Mouse (Mus musculus) liver, embryonic 13.5 days (tissue): ENCODE measurements around the gene Unk. TPM values are rescaled to one million over a fixed set of nuclear protein-coding genes. Genes with fewer than 3 reads are reported as not detected.

Experiments used
- ATAC-seq: fragments of 200-750 bp; cut with Nextera tagmentation; 2 replicates; pipeline ENCODE4 v1.8.0; 2017; ENCODE audit warnings: low read depth, mild to moderate bottlenecking, moderate number of reproducible peaks, moderate library complexity
- DNase-seq: peaks from one replicate; pipeline ENCODE4 v3.0.0; 2022
- H3K27ac ChIP-seq: fragments of 300-500 bp; sonication (generic); 2 replicates; pipeline ENCODE4 v1.5.1; 2015; ENCODE audit warnings: moderate library complexity, mild to moderate bottlenecking, inconsistent platforms
- H3K27me3 ChIP-seq: fragments of 300-500 bp; sonication (generic); 2 replicates; pipeline ENCODE4 v1.6.1; 2015; ENCODE audit warnings: mild to moderate bottlenecking, inconsistent platforms
- H3K36me3 ChIP-seq: fragments of 300-500 bp; sonication (generic); 2 replicates; pipeline ENCODE4 v1.6.1; 2015; ENCODE audit warnings: mild to moderate bottlenecking, inconsistent platforms
- H3K4me1 ChIP-seq: fragments of 300-500 bp; sonication (generic); replicated peaks from 2 replicates; pipeline ENCODE4 v1.6.1; 2015; ENCODE audit warnings: inconsistent platforms
- H3K4me2 ChIP-seq: fragments of 300-500 bp; sonication (generic); 2 replicates; pipeline ENCODE4 v1.6.1; 2015; ENCODE audit warnings: inconsistent platforms, mild to moderate bottlenecking, moderate library complexity
- H3K4me3 ChIP-seq: fragments of 300-500 bp; sonication (generic); replicated peaks from 2 replicates; pipeline ENCODE4 v1.5.1; 2015; ENCODE audit warnings: mild to moderate bottlenecking, inconsistent platforms
- H3K9ac ChIP-seq: fragments of 300-500 bp; sonication (generic); 2 replicates; pipeline ENCODE4 v1.6.1; 2015; ENCODE audit warnings: mild to moderate bottlenecking, inconsistent platforms
- H3K9me3 ChIP-seq: fragments of 300-500 bp; sonication (generic); replicated peaks from 2 replicates; pipeline ENCODE4 v1.6.1; 2016; ENCODE audit warnings: inconsistent platforms
- WGBS: fragments of 180-500 bp; shearing (Covaris S2); methylation state at CpG from one replicate; pipeline ENCODE4 v1.1.7; 2015; ENCODE audit not compliant: insufficient replicate concordance; 5-methylcytosine and 5-hydroxymethylcytosine counted together
- polyA plus RNA-seq: library from polyadenylated mRNA; unstranded; fragments of >200 nt; fragmentation: Nextera tagmentation; extraction: Ambion mirVana; gene quantifications from 2 replicates; pipeline ENCODE4 v1.2.1, GENCODE M21; 2015

Gene Unk
- polyA plus RNA-seq, 1 experiment from 2014 or later, result 9.8 TPM

DNA sequence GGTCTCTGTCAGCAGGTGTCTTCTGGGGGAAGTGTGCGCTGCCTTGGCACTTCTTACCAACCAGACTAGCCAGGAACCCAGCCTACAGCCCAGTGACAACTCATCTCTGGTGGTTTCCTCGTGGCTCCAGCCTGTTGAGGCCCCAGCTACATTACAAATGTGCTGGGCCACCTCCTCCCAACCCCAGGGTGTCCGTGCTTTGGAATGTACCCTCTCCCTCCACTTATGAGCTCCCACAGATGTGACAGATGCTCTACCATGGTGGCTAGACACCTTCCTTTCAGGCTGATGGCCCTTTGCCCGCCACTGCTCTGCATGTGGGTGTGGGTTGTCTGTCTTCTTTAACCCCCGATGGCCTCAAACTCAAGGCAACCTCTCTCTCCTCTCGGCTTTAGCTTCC is 28.4 kb upstream of the Unk start:
- no peak overlapping the region for H3K4me3 ChIP-seq
- H3K4me2 ChIP-seq, result no peak overlapping the region
- WGBS, result 56% methylated on average over 6 of the region's 6 CpGs
- H3K9ac ChIP-seq, result no peak overlapping the region
- no peak for ATAC-seq
- H3K36me3 ChIP-seq, result peaks cover under 1% of the 10 kb centered on the region; the same call in 1 of the 2 replicates
- peaks cover 39% of the 10 kb centered on the region for H3K4me1 ChIP-seq
- H3K27ac ChIP-seq, result no peak overlapping the region
- no peak for DNase-seq
- no peaks in the 10 kb centered on the region for H3K9me3 ChIP-seq
- H3K27me3 ChIP-seq, result peaks cover 18% of the 10 kb centered on the region

DNA sequence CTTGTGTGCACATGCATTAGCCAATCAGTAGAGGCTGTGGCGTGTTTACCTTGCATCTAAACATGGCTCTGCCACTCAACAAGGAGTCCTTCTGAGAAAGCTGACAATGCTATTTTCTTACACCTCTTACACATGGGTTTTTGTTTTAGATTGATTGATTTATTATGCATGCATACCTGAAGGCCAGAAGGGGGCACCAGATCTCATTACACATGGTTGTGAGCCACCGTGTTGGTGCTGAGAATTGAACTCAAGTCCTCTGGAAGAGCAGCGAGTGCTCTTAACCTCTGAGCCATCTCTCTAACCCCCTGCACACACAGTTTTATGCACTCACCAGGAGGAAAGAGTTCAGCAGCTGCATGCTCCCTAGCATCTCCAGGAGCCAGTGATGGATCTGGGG is 27.2 kb upstream of the Unk start:
- 75% methylated on average over 3 of the region's 3 CpGs for WGBS

DNA sequence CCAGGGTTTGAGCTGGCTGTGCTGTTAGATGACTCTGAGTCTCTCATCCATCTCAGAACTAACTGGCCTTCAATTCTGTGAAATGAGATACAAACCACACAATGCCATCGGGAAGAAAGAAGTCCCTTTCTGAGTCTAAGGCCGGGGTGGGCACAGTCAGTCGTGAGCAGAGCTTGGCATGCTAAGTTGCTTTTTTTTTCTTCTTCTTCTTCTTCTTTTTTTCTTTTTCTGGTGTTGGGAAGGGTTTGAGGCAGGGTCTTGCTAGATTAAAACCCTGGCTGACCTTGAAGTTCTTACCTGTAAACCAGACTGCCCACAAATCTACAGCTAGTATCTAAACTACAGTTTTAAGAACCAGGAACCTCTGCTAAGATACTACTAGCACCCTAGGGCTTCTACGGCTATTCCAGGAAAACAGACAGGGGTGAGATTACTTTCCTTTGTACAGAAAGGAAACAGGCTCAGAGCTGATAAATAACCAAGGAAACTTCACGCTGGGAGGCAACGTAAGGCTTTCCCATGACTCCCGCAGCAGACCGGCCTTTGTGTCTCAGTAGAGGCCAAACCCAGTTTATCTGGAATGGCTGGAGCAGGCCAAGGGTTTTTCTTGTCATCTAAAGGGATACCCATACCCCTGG is 25.8 kb upstream of the Unk start:
- DNase-seq, result no peak
- 8% methylated on average over 8 of the region's 8 CpGs for WGBS
- Histone ChIP-seq H3K27me3 (peaks cover 12% of the 10 kb centered on the region), H3K4me3 (peak overlapping the region; percentile 50), H3K36me3 (peaks cover 26% of the 10 kb centered on the region), H3K9ac (peak overlapping the region; percentile 74), H3K4me1 (peaks cover 37% of the 10 kb centered on the region), H3K9me3 (no peaks in the 10 kb centered on the region), H3K27ac (peak overlapping the region; percentile 87), H3K4me2 (peak overlapping the region; percentile 76)
- ATAC-seq, result peak; percentile 2

More for the DNA sequence above, 27.2 kb upstream of the Unk start:
- Histone ChIP-seq H3K36me3 (peaks cover 12% of the 10 kb centered on the region), H3K4me2 (no peak overlapping the region), H3K4me3 (no peak overlapping the region), H3K9ac (no peak overlapping the region), H3K27me3 (peaks cover 14% of the 10 kb centered on the region), H3K4me1 (peaks cover 42% of the 10 kb centered on the region), H3K9me3 (no peaks in the 10 kb centered on the region), H3K27ac (no peak overlapping the region)
- DNase-seq (no peak), ATAC-seq (no peak)

DNA sequence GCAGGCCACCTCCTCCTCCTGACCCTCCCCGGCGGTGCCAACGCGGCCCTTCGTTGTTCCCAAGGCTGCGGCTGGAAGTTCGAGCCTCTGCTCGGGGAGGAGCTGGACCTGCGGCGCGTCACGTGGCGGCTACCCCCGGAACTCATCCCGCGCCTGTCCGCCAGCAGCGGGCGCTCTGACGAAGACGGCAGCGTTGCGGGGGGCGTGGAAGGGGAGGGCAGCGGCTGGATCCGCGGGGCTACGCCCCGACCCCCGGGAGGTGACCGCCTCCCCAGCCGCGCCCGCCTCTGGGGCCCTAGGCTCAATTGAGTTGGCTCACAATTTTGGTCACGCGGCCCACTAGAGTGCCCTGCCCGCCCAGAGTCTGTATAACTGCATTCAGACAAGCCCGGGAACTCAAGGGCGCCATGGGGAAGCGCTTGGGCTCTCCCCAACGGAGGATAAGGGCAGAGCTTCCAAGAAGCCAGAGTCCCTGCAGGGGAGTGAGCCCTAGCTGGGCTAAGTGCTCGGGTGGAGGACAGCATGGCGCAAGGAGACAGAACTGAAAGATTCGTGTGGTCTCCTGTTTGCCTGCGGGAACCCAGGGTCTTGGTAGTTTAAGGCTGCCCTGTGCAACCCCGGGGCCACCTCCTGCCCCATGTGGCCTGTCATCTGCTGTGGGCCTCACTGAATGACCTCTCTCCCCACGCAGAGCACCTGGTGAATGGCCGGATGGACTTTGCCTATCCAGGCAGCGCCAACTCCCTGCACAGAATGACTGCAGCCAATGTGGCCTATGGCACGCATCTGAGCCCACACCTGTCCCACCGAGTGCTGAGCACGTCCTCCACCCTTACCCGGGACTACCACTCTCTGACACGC is 25.1 kb upstream of the Unk start:
- Histone ChIP-seq H3K4me3 (peak overlapping the region; percentile 50), H3K36me3 (peaks cover 34% of the 10 kb centered on the region), H3K4me1 (peaks cover 32% of the 10 kb centered on the region), H3K9ac (peak overlapping the region; percentile 74), H3K27ac (peak overlapping the region; percentile 87), H3K27me3 (peaks cover 7% of the 10 kb centered on the region), H3K9me3 (no peaks in the 10 kb centered on the region), H3K4me2 (peak overlapping the region; percentile 76)
- ATAC-seq (peak; percentile 79), DNase-seq (peak; percentile 73)
- 4% methylated on average over 54 of the region's 54 CpGs for WGBS

DNA sequence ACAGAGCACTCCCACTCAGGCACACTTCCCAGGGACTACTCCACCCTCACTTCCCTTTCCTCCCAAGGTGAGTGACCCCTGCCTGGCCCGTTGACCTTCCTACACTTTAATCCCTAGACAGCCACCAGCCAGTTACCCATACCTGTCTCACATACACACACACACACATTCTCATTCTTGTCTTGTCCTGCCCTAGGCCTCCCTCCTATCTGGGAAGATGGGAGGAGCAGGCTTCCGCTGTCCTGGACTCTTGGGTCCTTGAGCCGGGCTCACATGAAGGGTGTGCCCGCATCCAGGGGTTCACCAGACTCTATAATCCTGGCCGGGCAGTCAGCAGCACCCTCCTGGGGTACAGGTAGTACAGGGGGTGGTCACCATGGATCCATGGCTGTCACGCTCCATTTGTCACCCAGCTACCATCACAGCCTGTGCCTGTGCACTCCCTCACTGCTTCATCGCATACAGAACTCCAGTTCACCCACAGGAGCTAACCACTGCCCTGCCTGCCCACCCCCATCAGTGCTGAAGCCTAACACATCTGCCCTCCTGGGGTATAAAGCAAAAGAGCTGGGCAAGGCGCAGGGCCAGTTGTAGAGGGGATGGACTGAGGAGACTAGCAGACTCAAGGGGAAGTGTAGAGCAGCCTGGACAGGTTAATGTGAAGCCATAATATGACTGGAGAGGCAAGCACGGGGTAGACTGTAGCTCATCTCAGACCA is 24.3 kb upstream of the Unk start:
- H3K27me3 ChIP-seq, result no peaks in the 10 kb centered on the region
- peak overlapping the region; percentile 74 for H3K9ac ChIP-seq
- H3K36me3 ChIP-seq, result peaks cover 42% of the 10 kb centered on the region
- WGBS, result 52% methylated on average over 9 of the region's 9 CpGs
- H3K4me1 ChIP-seq, result peaks cover 37% of the 10 kb centered on the region
- peak overlapping the region; percentile 87 for H3K27ac ChIP-seq
- peak overlapping the region; percentile 50; the same call in 1 of the 2 replicates for H3K4me3 ChIP-seq
- H3K4me2 ChIP-seq, result peak overlapping the region; percentile 76
- H3K9me3 ChIP-seq, result no peaks in the 10 kb centered on the region
- DNase-seq, result no peak
- ATAC-seq, result no peak

DNA sequence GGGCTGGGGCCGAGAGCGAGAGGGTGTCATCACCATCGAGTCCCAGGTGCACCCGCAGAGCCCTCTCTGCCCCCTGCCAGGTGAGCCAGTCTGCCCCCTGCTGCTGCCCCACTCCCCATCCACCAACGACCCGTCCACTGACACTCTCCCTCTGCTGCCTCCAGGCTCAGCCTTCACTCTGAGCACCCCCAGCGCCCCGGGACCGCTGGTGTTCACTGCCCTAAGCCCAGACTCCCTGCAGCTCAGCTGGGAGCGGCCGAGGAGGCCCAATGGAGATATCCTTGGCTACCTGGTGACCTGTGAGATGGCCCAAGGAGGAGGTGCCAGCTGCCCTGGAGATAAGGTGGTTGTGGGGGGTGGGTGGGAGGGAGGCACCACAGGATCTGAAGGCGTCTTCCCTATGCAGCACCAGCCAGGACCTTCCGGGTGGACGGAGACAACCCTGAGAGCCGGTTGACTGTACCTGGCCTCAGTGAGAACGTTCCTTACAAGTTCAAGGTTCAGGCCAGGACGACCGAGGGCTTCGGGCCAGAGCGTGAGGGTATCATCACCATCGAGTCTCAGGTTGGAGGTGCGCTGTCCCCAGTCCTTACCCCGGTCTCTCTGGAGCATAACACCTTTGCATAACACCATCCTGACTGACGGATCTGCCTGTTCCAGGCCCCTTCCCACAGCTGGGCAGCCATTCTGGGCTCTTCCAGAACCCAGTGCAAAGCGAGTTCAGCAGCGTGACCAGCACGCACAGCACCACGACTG is 22.8 kb upstream of the Unk start:
- no peak overlapping the region for H3K4me3 ChIP-seq
- H3K4me1 ChIP-seq, result peaks cover 52% of the 10 kb centered on the region
- H3K27me3 ChIP-seq, result no peaks in the 10 kb centered on the region
- H3K9ac ChIP-seq, result no peak overlapping the region
- peaks cover 43% of the 10 kb centered on the region for H3K36me3 ChIP-seq
- ATAC-seq (no peak), DNase-seq (no peak)
- H3K27ac ChIP-seq, result no peak overlapping the region
- H3K9me3 ChIP-seq, result no peaks in the 10 kb centered on the region
- no peak overlapping the region for H3K4me2 ChIP-seq
- WGBS, result 86% methylated on average over 28 of the region's 28 CpGs

DNA sequence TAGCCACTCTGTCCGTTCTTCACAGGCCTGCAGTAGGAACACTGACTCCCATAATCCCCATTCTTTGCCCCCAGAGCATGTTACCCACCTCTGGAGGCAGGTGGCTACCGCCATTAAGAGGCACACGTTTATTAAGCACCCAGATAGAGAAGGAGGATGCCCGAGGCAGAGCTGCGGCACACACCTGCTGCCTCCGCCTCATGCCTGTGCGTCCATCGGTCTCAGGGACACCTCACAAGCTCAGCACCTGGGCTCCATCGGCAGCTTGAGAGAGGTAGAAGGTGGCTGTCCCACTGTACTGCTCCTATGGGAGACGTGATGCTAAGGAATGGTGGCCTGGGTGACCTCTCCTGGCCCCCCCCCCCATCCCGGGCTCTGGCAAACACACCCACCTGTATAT is 21.7 kb upstream of the Unk start:
- Histone ChIP-seq H3K27me3 (peaks cover 8% of the 10 kb centered on the region; the same call in 1 of the 2 replicates), H3K4me2 (no peak overlapping the region), H3K27ac (no peak overlapping the region), H3K9me3 (no peaks in the 10 kb centered on the region), H3K36me3 (peaks cover 43% of the 10 kb centered on the region), H3K9ac (no peak overlapping the region), H3K4me1 (peaks cover 61% of the 10 kb centered on the region), H3K4me3 (no peak overlapping the region)
- DNase-seq, result no peak
- ATAC-seq, result no peak
- 87% methylated on average over 11 of the region's 11 CpGs for WGBS

DNA sequence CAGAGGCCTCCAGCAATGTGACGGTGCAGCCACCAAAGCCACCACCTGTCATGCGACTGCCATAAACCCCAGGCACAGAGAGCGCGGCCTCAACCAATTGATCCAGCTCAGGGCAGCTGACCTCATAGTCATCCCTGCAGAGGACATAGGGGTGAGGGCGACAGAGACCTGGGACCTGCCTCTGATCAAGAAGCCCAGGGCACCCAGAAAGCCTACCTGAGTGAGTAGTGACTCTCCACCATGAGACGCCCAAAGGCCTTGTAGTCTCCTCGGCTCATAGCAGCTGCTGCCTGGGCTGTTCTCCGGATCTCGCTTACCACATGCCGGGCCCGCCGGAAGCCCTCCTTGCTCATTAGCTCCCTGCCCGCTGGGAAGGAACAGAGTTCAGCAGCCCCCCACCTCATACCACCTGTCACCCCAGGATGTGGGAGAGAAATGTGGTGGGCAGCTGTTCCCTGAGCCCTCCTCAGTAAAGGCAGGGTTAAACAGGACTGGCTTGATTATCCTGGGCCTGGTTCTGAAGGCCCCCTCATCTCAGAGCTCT is 21.2 kb upstream of the Unk start:
- no peak overlapping the region for H3K4me2 ChIP-seq
- H3K4me3 ChIP-seq, result no peak overlapping the region
- 93% methylated on average over 13 of the region's 13 CpGs for WGBS
- DNase-seq (no peak), ATAC-seq (no peak)
- no peak overlapping the region for H3K9ac ChIP-seq
- peaks cover 60% of the 10 kb centered on the region for H3K4me1 ChIP-seq
- H3K9me3 ChIP-seq, result no peaks in the 10 kb centered on the region
- peaks cover 9% of the 10 kb centered on the region; the same call in 1 of the 2 replicates for H3K27me3 ChIP-seq
- H3K27ac ChIP-seq, result no peak overlapping the region
- H3K36me3 ChIP-seq, result peaks cover 43% of the 10 kb centered on the region

DNA sequence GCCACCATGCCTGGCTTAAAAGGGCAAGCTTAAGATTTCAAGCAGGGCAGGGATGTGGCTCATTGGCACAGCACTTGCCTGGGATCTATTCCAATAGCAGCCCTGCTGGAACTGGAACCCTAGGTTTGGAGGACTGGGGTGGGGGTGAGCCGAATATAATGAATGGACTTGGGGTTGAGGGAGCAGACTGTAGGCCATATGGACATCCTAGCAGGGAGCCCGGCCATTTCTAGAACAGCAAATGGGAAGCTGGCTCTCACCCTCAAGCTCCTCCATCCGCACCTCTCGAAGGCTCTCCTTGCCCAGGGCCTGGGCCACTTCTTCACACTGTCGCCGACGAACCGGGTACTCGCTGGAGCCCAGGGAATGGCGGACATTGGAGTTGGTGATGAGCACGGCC is 20.5 kb upstream of the Unk start:
- Histone ChIP-seq H3K4me2 (no peak overlapping the region), H3K9ac (no peak overlapping the region), H3K36me3 (peaks cover 43% of the 10 kb centered on the region), H3K4me3 (no peak overlapping the region), H3K27ac (no peak overlapping the region), H3K4me1 (peaks cover 54% of the 10 kb centered on the region), H3K27me3 (peaks cover 12% of the 10 kb centered on the region; the same call in 1 of the 2 replicates), H3K9me3 (no peaks in the 10 kb centered on the region)
- 84% methylated on average over 11 of the region's 11 CpGs for WGBS
- ATAC-seq, result no peak
- no peak for DNase-seq

DNA sequence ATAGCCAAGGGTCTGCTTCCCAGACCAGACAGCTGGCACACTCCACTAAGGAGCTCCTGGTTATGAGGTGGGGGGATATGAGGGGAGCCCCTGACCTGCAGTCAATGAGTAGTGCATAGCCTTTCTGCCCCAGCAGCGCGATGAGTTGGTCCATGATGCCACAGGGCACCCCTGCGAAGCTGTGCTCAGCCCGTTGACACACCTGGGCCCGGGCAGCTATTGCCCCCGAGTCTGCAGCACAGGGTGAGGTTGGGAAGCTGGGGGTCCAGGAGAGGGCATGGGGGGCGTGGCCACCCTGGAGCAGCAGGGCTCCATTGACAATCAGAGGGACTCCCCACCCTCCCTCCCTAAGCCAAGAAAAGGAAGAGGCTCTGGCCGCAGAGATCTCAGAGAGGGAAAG is 20.0 kb upstream of the Unk start:
- Histone ChIP-seq H3K4me2 (no peak overlapping the region), H3K27me3 (peaks cover 12% of the 10 kb centered on the region; the same call in 1 of the 2 replicates), H3K36me3 (peaks cover 43% of the 10 kb centered on the region), H3K4me3 (no peak overlapping the region), H3K9ac (no peak overlapping the region), H3K27ac (no peak overlapping the region), H3K4me1 (peaks cover 54% of the 10 kb centered on the region), H3K9me3 (no peaks in the 10 kb centered on the region)
- ATAC-seq (no peak), DNase-seq (no peak)
- WGBS, result 87% methylated on average over 8 of the region's 8 CpGs
